Mouse (Mus musculus) embryonic facial prominence, embryonic 11.5 days (tissue): ENCODE results near the gene Apoa4. TPM values are rescaled to one million over a fixed set of nuclear protein-coding genes. Genes with fewer than 3 reads are reported as not detected.

Source experiments
- ATAC-seq: fragments of 200-750 bp; cut with Nextera tagmentation; replicated peaks from 2 replicates; pipeline ENCODE4 v1.8.0; 2017; ENCODE audit warnings: low read depth; ENCODE audit not compliant: insufficient number of reproducible peaks, low FRiP score, low TSS enrichment
- DNase-seq: peaks from one replicate; pipeline ENCODE4 v3.0.0-alpha.2; 2015; ENCODE audit warnings: low spot score
- H3K27ac ChIP-seq: fragments of 300-500 bp; sonication (generic); replicated peaks from 2 replicates; pipeline ENCODE4 v1.5.1; 2014; ENCODE audit warnings: mild to moderate bottlenecking, low read depth, low read length, control low read depth
- H3K27me3 ChIP-seq: fragments of 300-500 bp; sonication (generic); 2 replicates; pipeline ENCODE4 v1.6.1; 2014; ENCODE audit warnings: mild to moderate bottlenecking, low read length, moderate library complexity, mixed read lengths; ENCODE audit not compliant: control insufficient read depth, insufficient read depth
- H3K36me3 ChIP-seq: fragments of 300-500 bp; sonication (generic); replicated peaks from 2 replicates; pipeline ENCODE4 v1.6.1; 2014; ENCODE audit warnings: low read depth, mild to moderate bottlenecking, low read length, moderate library complexity, mixed read lengths; ENCODE audit not compliant: control insufficient read depth, insufficient read depth
- H3K4me1 ChIP-seq: fragments of 300-500 bp; sonication (generic); 2 replicates; pipeline ENCODE4 v1.6.1; 2014; ENCODE audit warnings: low read length, mixed read lengths; ENCODE audit not compliant: control insufficient read depth, insufficient read depth
- H3K4me2 ChIP-seq: fragments of 300-500 bp; sonication (generic); 2 replicates; pipeline ENCODE4 v1.6.1; 2014; ENCODE audit warnings: low read depth, mild to moderate bottlenecking, control low read depth, low read length, moderate library complexity
- H3K4me3 ChIP-seq: fragments of 300-500 bp; sonication (generic); 2 replicates; pipeline ENCODE4 v1.5.1; 2014; ENCODE audit warnings: low read depth, low read length, control low read depth
- H3K9ac ChIP-seq: fragments of 300-500 bp; sonication (generic); replicated peaks from 2 replicates; pipeline ENCODE4 v1.6.1; 2014; ENCODE audit warnings: mild to moderate bottlenecking, control low read depth, low read length
- H3K9me3 ChIP-seq: fragments of 300-500 bp; sonication (generic); replicated peaks from 2 replicates; pipeline ENCODE4 v1.6.1; 2016; ENCODE audit warnings: mild to moderate bottlenecking, low read length, inconsistent platforms, mixed read lengths; ENCODE audit not compliant: control insufficient read depth
- WGBS: fragments of 180-500 bp; shearing (Covaris S2); extraction: QIAGEN DNeasy Blood & Tissue Kit; methylation state at CpG from one replicate; pipeline ENCODE4 v1.1.7; 2014; 5-methylcytosine and 5-hydroxymethylcytosine counted together
- polyA plus RNA-seq: library from polyadenylated mRNA; unstranded; fragments of >200 nt; fragmentation: Nextera tagmentation; extraction: Ambion mirVana; gene quantifications from 2 replicates; pipeline ENCODE4 v1.2.1, GENCODE M21; 2014

Apoa4 gene
- polyA plus RNA-seq, 1 experiment from 2014 or later: not detected

DNA sequence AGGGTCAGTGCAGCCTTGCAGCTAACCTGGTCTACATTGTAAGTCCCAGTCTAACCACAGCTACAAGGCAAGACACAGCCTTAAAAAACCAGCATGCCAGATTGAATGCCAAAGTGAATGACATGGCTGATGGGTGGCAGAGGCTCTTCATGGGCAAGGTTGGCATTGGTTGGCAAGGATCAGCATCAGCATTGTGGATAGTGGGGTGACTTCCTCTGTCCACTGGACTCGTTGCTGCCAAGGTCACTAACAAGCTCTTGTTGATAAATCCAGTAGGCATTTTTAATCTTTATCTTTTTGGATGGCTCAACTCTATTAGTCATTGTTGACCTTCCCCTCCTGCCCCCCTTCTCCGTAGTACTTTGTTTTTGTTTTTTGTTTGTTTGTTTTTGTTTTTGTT, 40.9 kb upstream of the Apoa4 start:
- Histone ChIP-seq H3K9me3 (no peaks in the 10 kb centered on the region), H3K27me3 (no peaks in the 10 kb centered on the region), H3K36me3 (no peaks in the 10 kb centered on the region; the same call in 1 of the 2 replicates), H3K4me3 (no peak overlapping the region), H3K4me1 (no peaks in the 10 kb centered on the region), H3K27ac (no peak overlapping the region), H3K9ac (no peak overlapping the region), H3K4me2 (no peak overlapping the region)
- 78% methylated on average over 2 of the region's 2 CpGs for WGBS
- DNase-seq: no peak
- no peak for ATAC-seq

DNA sequence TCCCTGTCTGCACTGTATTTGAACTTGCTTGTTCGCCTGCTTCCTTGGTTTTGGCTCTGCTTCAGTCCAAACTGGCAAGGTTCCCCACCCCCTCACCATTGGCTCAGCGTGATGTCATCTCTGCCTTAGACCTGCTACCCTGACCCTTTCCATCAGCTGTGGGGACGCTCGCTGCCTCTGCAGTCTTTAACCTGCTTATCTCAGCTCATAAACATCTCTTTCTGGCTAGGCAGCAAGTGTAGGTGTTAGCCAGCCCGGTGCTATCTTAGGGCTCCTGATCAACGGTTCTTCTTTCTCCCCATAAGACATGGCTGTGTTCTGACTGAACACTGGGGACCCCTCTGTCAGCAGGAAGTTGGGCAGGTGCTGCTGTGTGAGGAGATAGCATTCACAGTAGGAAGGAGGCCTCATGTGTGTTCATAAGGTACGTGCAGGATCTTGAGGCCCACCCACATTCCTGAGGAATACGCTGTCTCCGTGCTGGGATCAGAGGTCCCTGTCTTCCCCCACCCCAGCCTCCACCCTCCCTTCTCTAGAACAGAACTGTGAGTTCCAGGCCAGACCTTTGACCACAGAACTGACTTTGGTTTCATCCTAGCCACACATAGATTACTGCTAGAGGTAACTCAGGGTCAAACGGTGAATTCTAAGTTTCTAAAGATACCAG, 33.5 kb upstream of the Apoa4 start:
- DNase-seq: no peak
- H3K4me3 ChIP-seq: no peak overlapping the region
- WGBS: 69% methylated on average over 10 of the region's 10 CpGs
- H3K4me2 ChIP-seq: no peak overlapping the region
- H3K9ac ChIP-seq: no peak overlapping the region
- no peaks in the 10 kb centered on the region for H3K27me3 ChIP-seq
- no peaks in the 10 kb centered on the region; the same call in 1 of the 2 replicates for H3K36me3 ChIP-seq
- no peaks in the 10 kb centered on the region for H3K4me1 ChIP-seq
- ATAC-seq: no peak
- no peak overlapping the region for H3K27ac ChIP-seq
- no peaks in the 10 kb centered on the region for H3K9me3 ChIP-seq

DNA sequence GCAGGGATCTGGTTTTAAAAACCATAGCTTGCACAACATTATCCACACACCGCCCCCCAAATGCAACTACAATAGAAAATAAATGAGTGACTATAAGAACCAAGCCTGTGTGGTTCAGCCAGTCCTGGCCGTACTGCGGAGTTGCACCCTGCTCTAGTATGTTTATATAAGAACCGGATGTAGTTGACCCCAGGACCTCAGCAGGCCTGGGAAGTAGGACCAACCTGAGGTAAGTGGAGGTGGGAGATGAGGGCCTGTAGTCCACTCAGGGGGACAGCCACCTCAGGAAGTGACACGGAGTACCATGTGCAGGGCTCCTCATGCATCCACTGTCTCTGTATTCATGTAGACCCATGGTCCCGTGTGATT, 33.0 kb upstream of the Apoa4 start:
- Histone ChIP-seq H3K27me3 (no peaks in the 10 kb centered on the region), H3K27ac (0 out of 2 replicates have a peak overlapping the region, but pooled peaks have one; percentile 9), H3K9me3 (no peaks in the 10 kb centered on the region), H3K4me1 (no peaks in the 10 kb centered on the region), H3K4me3 (no peak overlapping the region), H3K4me2 (no peak overlapping the region), H3K9ac (no peak overlapping the region), H3K36me3 (no peaks in the 10 kb centered on the region; the same call in 1 of the 2 replicates)
- ATAC-seq (0 out of 2 replicates have a peak, but pooled peaks have one; percentile 29), DNase-seq (no peak)
- WGBS: 70% methylated on average over 6 of the region's 6 CpGs

DNA sequence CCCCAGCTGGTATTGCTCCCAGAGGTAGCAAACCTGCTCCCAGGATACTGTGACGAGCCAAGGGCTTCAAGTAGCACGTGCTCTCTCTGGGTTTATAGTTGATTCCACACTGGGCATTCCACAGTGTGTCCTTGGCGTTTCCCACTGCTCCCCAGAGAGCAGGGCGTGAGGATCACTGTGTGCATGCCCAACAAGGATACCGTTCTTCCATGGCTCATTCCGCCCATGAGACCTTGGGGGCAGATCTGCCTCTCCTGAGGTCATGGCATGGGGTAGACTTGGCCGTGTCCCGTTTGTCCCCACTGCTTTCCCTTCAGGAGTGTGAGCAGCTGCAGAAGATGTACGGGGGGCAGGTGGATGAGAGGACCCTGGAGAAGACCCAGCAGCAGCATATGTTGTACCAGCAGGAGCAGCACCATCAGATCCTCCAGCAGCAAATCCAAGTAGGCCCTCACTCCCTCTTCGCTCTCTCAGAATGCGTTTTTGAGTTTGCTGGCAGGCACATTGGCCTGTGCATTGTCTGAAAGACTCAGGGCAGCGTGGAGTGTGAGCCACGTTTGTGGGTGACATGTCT, 32.0 kb upstream of the Apoa4 start:
- WGBS: 65% methylated on average over 13 of the region's 13 CpGs
- H3K27me3 ChIP-seq: no peaks in the 10 kb centered on the region
- H3K36me3 ChIP-seq: no peaks in the 10 kb centered on the region; the same call in 1 of the 2 replicates
- no peak overlapping the region for H3K4me3 ChIP-seq
- H3K27ac ChIP-seq: no peak overlapping the region
- H3K9me3 ChIP-seq: no peaks in the 10 kb centered on the region
- no peak for ATAC-seq
- H3K4me1 ChIP-seq: no peaks in the 10 kb centered on the region
- no peak overlapping the region for H3K4me2 ChIP-seq
- no peak for DNase-seq
- no peak overlapping the region for H3K9ac ChIP-seq

DNA sequence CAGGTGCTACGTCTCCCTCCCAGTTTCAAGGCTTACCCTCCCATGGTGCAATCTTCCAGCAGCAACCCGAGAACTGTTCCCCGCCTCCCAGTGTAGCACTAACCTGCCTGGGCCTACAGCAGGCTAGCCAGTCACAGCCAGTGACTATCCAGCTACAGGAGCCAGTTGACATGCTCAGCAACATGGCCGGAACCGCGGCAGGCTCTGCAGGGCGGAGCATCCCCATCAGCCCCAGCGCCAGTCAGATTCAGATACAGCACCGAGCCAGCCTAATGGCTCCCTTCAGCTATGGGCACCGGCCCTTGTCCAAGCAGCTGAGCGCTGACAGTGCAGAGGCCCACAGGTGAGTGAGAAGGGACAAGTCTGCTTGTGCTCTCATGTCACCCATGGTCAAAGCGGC, 30.0 kb upstream of the Apoa4 start:
- Histone ChIP-seq H3K27me3 (no peaks in the 10 kb centered on the region), H3K4me2 (no peak overlapping the region), H3K4me3 (no peak overlapping the region), H3K9ac (no peak overlapping the region), H3K27ac (no peak overlapping the region), H3K36me3 (no peaks in the 10 kb centered on the region; the same call in 1 of the 2 replicates), H3K9me3 (no peaks in the 10 kb centered on the region), H3K4me1 (no peaks in the 10 kb centered on the region)
- ATAC-seq: no peak
- 92% methylated on average over 12 of the region's 12 CpGs for WGBS
- no peak for DNase-seq

DNA sequence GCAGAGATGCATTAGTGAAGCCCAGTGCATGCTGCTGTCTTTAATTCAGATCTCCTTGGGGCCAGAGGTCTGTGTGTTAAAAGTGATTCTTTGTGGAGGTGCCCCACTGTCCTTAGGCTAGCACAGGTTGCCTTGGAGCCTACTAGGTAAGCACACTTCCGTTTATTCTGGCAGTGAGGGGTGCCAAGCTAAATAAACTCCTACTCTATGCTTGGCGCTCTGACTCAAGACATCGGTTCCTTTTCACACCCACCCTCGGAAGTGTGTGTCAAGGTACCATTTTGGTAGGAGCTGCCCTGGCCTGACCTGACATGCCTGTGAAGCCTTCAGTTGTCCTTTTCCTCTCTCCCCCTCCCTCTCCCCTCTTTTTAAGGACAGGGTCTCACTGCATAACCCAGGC, 26.2 kb upstream of the Apoa4 start:
- no peak for ATAC-seq
- Histone ChIP-seq H3K27ac (no peak overlapping the region), H3K9ac (no peak overlapping the region), H3K27me3 (no peaks in the 10 kb centered on the region), H3K4me1 (no peaks in the 10 kb centered on the region), H3K9me3 (no peaks in the 10 kb centered on the region), H3K36me3 (no peaks in the 10 kb centered on the region; the same call in 1 of the 2 replicates), H3K4me3 (no peak overlapping the region), H3K4me2 (no peak overlapping the region)
- 92% methylated on average over 4 of the region's 4 CpGs for WGBS
- DNase-seq: no peak

DNA sequence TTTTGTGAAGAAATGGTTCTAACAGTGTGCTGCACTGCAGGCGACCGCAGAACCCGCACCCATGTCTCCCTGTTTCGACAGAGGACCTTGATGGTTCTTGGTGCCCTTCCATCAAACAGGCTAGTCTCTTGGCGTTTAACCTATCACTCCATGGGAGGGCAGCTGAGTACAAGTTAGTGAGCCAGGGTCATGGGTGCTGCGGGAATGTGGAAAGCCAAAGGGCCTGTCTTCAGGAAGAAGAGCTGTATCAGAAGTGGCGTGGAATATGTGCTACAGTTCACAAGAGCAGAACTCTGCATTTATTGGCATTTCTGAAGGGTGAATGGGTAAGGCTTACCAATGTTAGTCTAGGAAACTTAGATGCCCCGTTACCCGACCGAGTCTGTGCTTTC, 25.6 kb upstream of the Apoa4 start:
- H3K36me3 ChIP-seq: no peaks in the 10 kb centered on the region; the same call in 1 of the 2 replicates
- 93% methylated on average over 10 of the region's 10 CpGs for WGBS

More for the DNA sequence above, 25.6 kb upstream of the Apoa4 start:
- DNase-seq (no peak), ATAC-seq (no peak)
- Histone ChIP-seq H3K9ac (no peak overlapping the region), H3K4me1 (no peaks in the 10 kb centered on the region), H3K4me2 (no peak overlapping the region), H3K27ac (no peak overlapping the region), H3K9me3 (no peaks in the 10 kb centered on the region), H3K27me3 (no peaks in the 10 kb centered on the region), H3K4me3 (no peak overlapping the region)
